Mouse (Mus musculus): ENCODE measurements at regions not wholly inside any gene's neighbourhood (a gene's known extent, or its start where the extent isn't known, plus 50 kb on each side); places are given as distances from the start of the nearest gene placed in this dataset.

GRCm38 (mm10) chr7:134447648-134448202, 62.3 kb upstream of the D7Ertd443e start:
- TF ChIP-seq EP300 (IDR thresholded peaks at IDR 0.05; ENCODE audit: low read length) (no peak), HCFC1 (IDR thresholded peaks at IDR 0.05; ENCODE audit: low read depth, low read length) (no peak), MXI1 (IDR thresholded peaks at IDR 0.05; ENCODE audit: low read depth, low read length) (no peak), POLR2A (IDR thresholded peaks at IDR 0.05; ENCODE audit: low read depth, low read length) (no peak), BHLHE40 (IDR thresholded peaks at IDR 0.05; ENCODE audit: low read depth, low read length) (no peak), MAFK (IDR thresholded peaks at IDR 0.05; ENCODE audit: insufficient replicate concordance, low read length) (no peak), CTCF (conservative IDR thresholded peaks at IDR 0.05 in 1 of 2, IDR thresholded peaks at IDR 0.05 in 1 of 2; ENCODE audit: low read depth in 2 of 2, low read length in 2 of 2) (no peak), KAT2A (IDR thresholded peaks at IDR 0.05; ENCODE audit: insufficient replicate concordance, low read length) (no peak), POLR2AphosphoS2 (IDR thresholded peaks at IDR 0.05; ENCODE audit: low read depth, low read length) (no peak), TBP (conservative IDR thresholded peaks at IDR 0.05; ENCODE audit: low read depth, low read length) (no peak), JUN (IDR thresholded peaks at IDR 0.05; ENCODE audit: insufficient read depth, low read depth, low read length) (no peak), ZC3H11A (IDR thresholded peaks at IDR 0.05; ENCODE audit: low read depth, low read length) (no peak), TCF12 (IDR thresholded peaks at IDR 0.05; ENCODE audit: low read depth, low read length) (no peak), MAX (IDR thresholded peaks at IDR 0.05; ENCODE audit: low read length) (no peak)
